Mouse (Mus musculus): ENCODE measurements around the gene 1700011M02Rik. TPM values are rescaled to one million over a fixed set of nuclear protein-coding genes. Genes with fewer than 3 reads are reported as not detected.
A peak's percentile ranks its signal among the peaks of the same experiment; 100 is the strongest.
"Not testable (repeated sequence)": the region's sequence is repeated elsewhere in the genome, so short reads cannot be mapped to it uniquely, and the experiment has no call there.

1700011M02Rik gene
- total RNA-seq (2015): not detected in 2 replicates
- total RNA-seq (2017): not detected in 2 replicates

- not testable (repeated sequence) for ATAC-seq (ENCODE audit: poor library complexity, severe bottlenecking)
Measured at GRCm38 (mm10) chrX:102908587-102908986, at the start of gene 1700011M02Rik, which contains the start of gene Dmrtc1a. TSS of gene 1700011M02Rik (plus strand) at chrX:102908905. TSS of gene Dmrtc1a (minus strand) at chrX:102908687.

- no peak for ATAC-seq (ENCODE audit: poor library complexity, severe bottlenecking)
Measured at GRCm38 (mm10) chrX:102867871-102868270, 40.8 kb upstream of the 1700011M02Rik start, which contains the start of gene 1700031F05Rik. TSS of gene 1700031F05Rik (minus strand) at chrX:102867971.

- not testable (repeated sequence) for ATAC-seq (ENCODE audit: poor library complexity, severe bottlenecking)
Measured at GRCm38 (mm10) chrX:102914823-102915222, 6.1 kb downstream of the 1700011M02Rik start.

GRCm38 (mm10) chrX:102926707-102927106 lies 18.0 kb downstream of the 1700011M02Rik start:
- not testable (repeated sequence) for ATAC-seq (ENCODE audit: poor library complexity, severe bottlenecking)

- ATAC-seq (ENCODE audit: poor library complexity, severe bottlenecking): not testable (repeated sequence)
Measured at GRCm38 (mm10) chrX:102928072-102928471, 19.4 kb downstream of the 1700011M02Rik start, which contains the start of gene 1700018G05Rik. TSS of gene 1700018G05Rik (plus strand) at chrX:102928372.

GRCm38 (mm10) chrX:102932992-102933570 lies 24.4 kb downstream of the 1700011M02Rik start:
- no peak for ATAC-seq (ENCODE audit: poor library complexity, severe bottlenecking)

- ATAC-seq (ENCODE audit: poor library complexity, severe bottlenecking): peak; percentile 59
Measured at GRCm38 (mm10) chrX:102933571-102934394, 25.1 kb downstream of the 1700011M02Rik start.

- ATAC-seq (ENCODE audit: poor library complexity, severe bottlenecking): no peak
Measured at GRCm38 (mm10) chrX:102934395-102934764, 25.7 kb downstream of the 1700011M02Rik start.

- ATAC-seq (ENCODE audit: poor library complexity, severe bottlenecking): no peak
Measured at GRCm38 (mm10) chrX:102936743-102937142, 28.0 kb downstream of the 1700011M02Rik start.

GRCm38 (mm10) chrX:102950136-102950535 lies 41.4 kb downstream of the 1700011M02Rik start:
- ATAC-seq (ENCODE audit: poor library complexity, severe bottlenecking): not testable (repeated sequence)

- ATAC-seq (ENCODE audit: poor library complexity, severe bottlenecking): no peak
Measured at GRCm38 (mm10) chrX:102958917-102959316, 50.2 kb downstream of the 1700011M02Rik start.

Other genes with a start within 250 kb of the 1700011M02Rik start
- not detected in 2 replicates for gene Gm3880, start 221.9 kb upstream of the 1700011M02Rik start, total RNA-seq (2015)
- not detected in 2 replicates for gene Gm3880, start 221.9 kb upstream of the 1700011M02Rik start, total RNA-seq (2017)
- not detected in 2 replicates for gene Gm9112, start 201.3 kb upstream of the 1700011M02Rik start, total RNA-seq (2015)
- gene Gm9112, start 201.3 kb upstream of the 1700011M02Rik start, total RNA-seq (2017): not detected in 2 replicates
- gene Dmrtc1b, start 201.0 kb upstream of the 1700011M02Rik start, total RNA-seq (2015): not detected in 2 replicates
- gene Dmrtc1b, start 201.0 kb upstream of the 1700011M02Rik start, total RNA-seq (2017): not detected in 2 replicates
- gene Dmrtc1c1, start 105.9 kb upstream of the 1700011M02Rik start, total RNA-seq (2015): not detected in 2 replicates
- gene Dmrtc1c1, start 105.9 kb upstream of the 1700011M02Rik start, total RNA-seq (2017): not detected in 2 replicates
- gene Dmrtc1c2, start 54.3 kb upstream of the 1700011M02Rik start, total RNA-seq (2015): not detected in 2 replicates
- gene Dmrtc1c2, start 54.3 kb upstream of the 1700011M02Rik start, total RNA-seq (2017): not detected in 2 replicates
- gene 1700031F05Rik, start 40.9 kb upstream of the 1700011M02Rik start, total RNA-seq (2015): not detected in 2 replicates
- not detected in 2 replicates for gene 1700031F05Rik, start 40.9 kb upstream of the 1700011M02Rik start, total RNA-seq (2017)
- gene Dmrtc1a, start 218 bp upstream of the 1700011M02Rik start, total RNA-seq (2015): not detected in 2 replicates
- not detected in 2 replicates for gene Dmrtc1a, start 218 bp upstream of the 1700011M02Rik start, total RNA-seq (2017)
- not detected in 2 replicates for gene 1700018G05Rik, start 19.5 kb downstream of the 1700011M02Rik start, total RNA-seq (2015)
- not detected in 2 replicates for gene 1700018G05Rik, start 19.5 kb downstream of the 1700011M02Rik start, total RNA-seq (2017)